Mouse (Mus musculus): ENCODE measurements around the gene Sik1.

DNA sequence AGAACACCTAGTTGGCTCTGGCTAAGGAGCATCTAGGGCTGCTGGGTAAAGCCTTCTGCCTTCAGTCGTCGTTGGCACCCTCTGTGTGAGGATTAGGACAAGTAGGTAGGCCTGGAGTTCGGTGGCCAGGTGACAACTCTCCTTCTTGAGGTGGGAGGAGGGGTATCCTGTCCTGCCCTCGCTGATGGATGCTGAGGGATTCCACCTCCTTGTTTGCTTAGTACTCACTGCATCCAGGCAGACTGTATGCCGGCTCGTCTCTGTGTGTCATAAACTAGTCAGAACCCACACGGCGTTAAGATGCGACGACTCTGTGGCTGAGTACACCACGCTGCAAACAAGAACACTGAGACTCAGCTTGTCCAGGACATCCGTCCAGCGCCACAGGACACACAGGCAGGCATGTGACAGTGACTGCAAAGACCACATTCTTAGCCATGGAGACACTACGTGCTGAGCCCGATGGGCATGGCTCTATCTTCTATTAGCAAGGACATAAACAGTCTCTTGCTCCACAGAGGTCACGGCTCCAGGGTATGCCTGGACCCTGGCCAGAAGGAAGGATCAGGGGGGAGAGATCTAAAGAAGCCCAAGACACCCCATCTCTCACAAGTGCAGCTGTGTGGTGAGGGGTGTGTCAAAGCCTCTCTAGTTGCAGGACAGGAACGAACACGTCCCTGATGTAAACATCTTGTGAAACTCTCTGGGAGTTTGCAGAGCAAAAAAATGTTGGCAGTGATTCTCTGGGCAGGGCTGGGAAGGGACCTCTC, 13.6 kb downstream of the Sik1 start:
- TF ChIP-seq EP300 (IDR thresholded peaks at IDR 0.05; ENCODE audit: low read depth) = no peak
- no peak for TF ChIP-seq CTCF (IDR thresholded peaks at IDR 0.05; ENCODE audit: low read depth)

Data from liver, embryonic 14.5 days (tissue).